17 mouse cellular contexts compared by ENCODE assay signal in genomic region chr14:25518645-25519044, GRCm38 (mm10). TPM values are rescaled to one million over a fixed set of nuclear protein-coding genes. Genes with fewer than 3 reads are reported as not detected.
DNase-seq lines count a peak whose midpoint lies in the region; ATAC-seq lines count a peak whose summit lies in the region.
"Had no signal": no experiment of that assay in that cellular context is flagged by ENCODE, and none has a peak within 500 bp of the region (broad histone marks: within the 10 kb centered on the region; RNA-seq: fewer than 3 reads in every experiment).

No protein-coding gene starts in this region.

- H3K27me3 ChIP-seq in hindbrain, embryonic 11.5 days (ENCODE audit: control insufficient read depth, insufficient read depth, low read length), result no peaks in the 10 kb centered on the region
- no peaks in the 10 kb centered on the region for H3K27me3 ChIP-seq in hindbrain, embryonic 16.5 days (replicated peaks; ENCODE audit: control insufficient read depth, insufficient read depth, low read length)
- H3K27me3 ChIP-seq in forebrain, embryonic 10.5 days (ENCODE audit: poor library complexity, severe bottlenecking), result no peaks in the 10 kb centered on the region
- H3K27me3 ChIP-seq in midbrain, embryonic 14.5 days (ENCODE audit: control insufficient read depth, insufficient read depth, low read length), result no peaks in the 10 kb centered on the region
- H3K27me3 ChIP-seq: embryonic facial prominence, embryonic 15.5 days; megakaryocyte, embryonic 14.5 days; neural tube, embryonic 12.5 days had no signal

- 85% methylated on average over 5 of the region's 5 CpGs for whole genome bisulfite sequencing in hindbrain, embryonic 11.5 days
- 80% methylated on average over 5 of the region's 5 CpGs for WGBS in hindbrain, embryonic 16.5 days
- 90% methylated on average over 5 of the region's 5 CpGs for WGBS in forebrain, embryonic 10.5 days
- 84% methylated on average over 5 of the region's 5 CpGs for WGBS in midbrain, embryonic 14.5 days

- H3K36me3 ChIP-seq in hindbrain, embryonic 11.5 days (ENCODE audit: control insufficient read depth, insufficient read depth, low read length), result no peaks in the 10 kb centered on the region
- no peaks in the 10 kb centered on the region for H3K36me3 ChIP-seq in hindbrain, embryonic 16.5 days (ENCODE audit: control insufficient read depth, insufficient read depth, low read length)
- peaks cover 61% of the 10 kb centered on the region for H3K36me3 ChIP-seq in forebrain, embryonic 10.5 days (replicated peaks)
- H3K36me3 ChIP-seq in midbrain, embryonic 14.5 days (ENCODE audit: control insufficient read depth, insufficient read depth, low read length), result peaks cover 13% of the 10 kb centered on the region; the same call in 1 of the 2 replicates
- H3K36me3 ChIP-seq: embryonic facial prominence, embryonic 15.5 days; G1E had no signal

- no peak overlapping the region for H3K9ac ChIP-seq in hindbrain, embryonic 11.5 days (ENCODE audit: low read depth, low read length)
- no peak overlapping the region for H3K9ac ChIP-seq in hindbrain, embryonic 16.5 days (ENCODE audit: low read depth, low read length)
- H3K9ac ChIP-seq in midbrain, embryonic 14.5 days (replicated peaks; ENCODE audit: low read length), result no peak overlapping the region
- H3K9ac ChIP-seq: embryonic facial prominence, embryonic 15.5 days; neural tube, embryonic 12.5 days had no signal

- no peak for DNase-seq in hindbrain, embryonic 11.5 days (ENCODE audit: low spot score)
- DNase-seq in thymus, postnatal 25 days, result peak; percentile 32
- no peak for DNase-seq in thymus, postnatal 0 days (ENCODE audit: low spot score)
- peak; percentile 39 for DNase-seq in induced T-regulatory cell, adult 2 months (ENCODE audit: low read depth)
- DNase-seq in forebrain, embryonic 10.5 days (ENCODE audit: extremely low spot score, low spot score), result no peak
- DNase-seq in midbrain, embryonic 14.5 days, result no peak
- DNase-seq: cerebellum, adult 9-10 months; gastrocnemius, postnatal 10 days; right cerebral cortex, postnatal 14 days had no signal

- ATAC-seq in hindbrain, embryonic 11.5 days (ENCODE audit: low FRiP score), result no peak
- ATAC-seq in hindbrain, embryonic 16.5 days, result no peak
- ATAC-seq in midbrain, embryonic 14.5 days (ENCODE audit: low FRiP score, low TSS enrichment), result no peak
- ATAC-seq: inflammation-experienced regulatory T-cells, adult 6 months; lung, postnatal 0 days had no signal

- H3K27ac ChIP-seq in hindbrain, embryonic 11.5 days (ENCODE audit: low read depth, low read length), result 0 out of 2 replicates have a peak overlapping the region, but pooled peaks have one; percentile 20
- no peak overlapping the region for H3K27ac ChIP-seq in hindbrain, embryonic 16.5 days (ENCODE audit: low read depth, low read length)
- H3K27ac ChIP-seq in forebrain, embryonic 10.5 days, result no peak overlapping the region
- no peak overlapping the region; the same call in 1 of the 2 replicates for H3K27ac ChIP-seq in midbrain, embryonic 14.5 days (replicated peaks; ENCODE audit: low read depth, low read length)
- H3K27ac ChIP-seq: embryonic facial prominence, embryonic 15.5 days; neural tube, embryonic 12.5 days had no signal

- no peak overlapping the region for H3K4me3 ChIP-seq in hindbrain, embryonic 11.5 days (ENCODE audit: low read depth, low read length)
- H3K4me3 ChIP-seq in hindbrain, embryonic 16.5 days (ENCODE audit: low read length), result no peak overlapping the region
- H3K4me3 ChIP-seq in forebrain, embryonic 10.5 days, result no peak overlapping the region
- H3K4me3 ChIP-seq in midbrain, embryonic 14.5 days (replicated peaks; ENCODE audit: low read depth, low read length), result no peak overlapping the region
- H3K4me3 ChIP-seq: embryonic facial prominence, embryonic 15.5 days; megakaryocyte, embryonic 14.5 days; neural tube, embryonic 12.5 days had no signal

- no peaks in the 10 kb centered on the region for H3K9me3 ChIP-seq in hindbrain, embryonic 11.5 days (ENCODE audit: control insufficient read depth, low read length)
- H3K9me3 ChIP-seq in hindbrain, embryonic 16.5 days (ENCODE audit: control insufficient read depth, low read length), result no peaks in the 10 kb centered on the region
- no peaks in the 10 kb centered on the region for H3K9me3 ChIP-seq in forebrain, embryonic 10.5 days
- no peaks in the 10 kb centered on the region for H3K9me3 ChIP-seq in midbrain, embryonic 14.5 days (ENCODE audit: control insufficient read depth, low read length)
- H3K9me3 ChIP-seq: embryonic facial prominence, embryonic 15.5 days; megakaryocyte, embryonic 14.5 days; neural tube, embryonic 12.5 days had no signal

- H3K4me2 ChIP-seq in hindbrain, embryonic 11.5 days (replicated peaks; ENCODE audit: low read depth, low read length), result no peak overlapping the region
- no peak overlapping the region for H3K4me2 ChIP-seq in hindbrain, embryonic 16.5 days (ENCODE audit: low read length)
- no peak overlapping the region for H3K4me2 ChIP-seq in midbrain, embryonic 14.5 days (ENCODE audit: low read length)
- H3K4me2 ChIP-seq: embryonic facial prominence, embryonic 15.5 days; heart, embryonic 11.5 days; neural tube, embryonic 12.5 days had no signal

- H3K4me1 ChIP-seq in hindbrain, embryonic 11.5 days (replicated peaks; ENCODE audit: control insufficient read depth, insufficient read depth, low read length), result peaks cover 14% of the 10 kb centered on the region
- H3K4me1 ChIP-seq in hindbrain, embryonic 16.5 days (ENCODE audit: control insufficient read depth, insufficient read depth, low read depth, low read length), result peaks cover 59% of the 10 kb centered on the region
- H3K4me1 ChIP-seq in forebrain, embryonic 10.5 days, result peaks cover 95% of the 10 kb centered on the region
- H3K4me1 ChIP-seq in midbrain, embryonic 14.5 days (ENCODE audit: control insufficient read depth, insufficient read depth, low read length), result peaks cover 57% of the 10 kb centered on the region

RNA-seq across cellular contexts. Expression of gene Zmiz1, which starts 59.7 kb away (rescaled TPM):
- 47.5 and 57.0 TPM in 2 replicates for polyA plus RNA-seq in hindbrain, embryonic 11.5 days (2014; fragmentation: Nextera tagmentation; extraction: Ambion mirVana)
- polyA plus RNA-seq in hindbrain, embryonic 16.5 days (2015; fragmentation: Nextera tagmentation; extraction: Ambion mirVana), result 50.4 and 55.0 TPM in 2 replicates
- 19.9 and 26.4 TPM in 2 replicates for polyA plus RNA-seq in thymus, postnatal 0 days (2015; fragmentation: Nextera tagmentation; extraction: Ambion mirVana)
- 38.8 and 42.5 TPM in 2 replicates for polyA plus RNA-seq in forebrain, embryonic 10.5 days (2016; fragmentation: Nextera tagmentation; extraction: Ambion mirVana)
- 73.1 and 91.0 TPM in 2 replicates for polyA plus RNA-seq in midbrain, embryonic 14.5 days (2014; fragmentation: Nextera tagmentation; extraction: Ambion mirVana)

Comparison
In these comparisons a context has a peak if more than half of its experiments do, and no peak if none do; other contexts are left out.
1. DNase-seq: peak in thymus, postnatal 25 days (single experiment) and induced T-regulatory cell, adult 2 months (single experiment); none in hindbrain, embryonic 11.5 days (single experiment), thymus, postnatal 0 days (single experiment), forebrain, embryonic 10.5 days (single experiment) and midbrain, embryonic 14.5 days (single experiment).